Mouse (Mus musculus) hindbrain, postnatal 0 days (tissue): Measurements from ENCODE around the gene Pfkp. TPM values are rescaled to one million over a fixed set of nuclear protein-coding genes. Genes with fewer than 3 reads are reported as not detected.
A peak's percentile ranks its signal among the peaks of the same experiment; 100 is the strongest.

ENCODE experiments used
- ATAC-seq: fragments of 200-750 bp; cut with Nextera tagmentation; 2 replicates; pipeline ENCODE4 v1.8.0; 2017; ENCODE audit warnings: mild to moderate bottlenecking, moderate TSS enrichment, moderate library complexity
- DNase-seq: peaks from one replicate; pipeline ENCODE4 v3.0.0-alpha.2; 2015; ENCODE audit warnings: low spot score
- H3K27ac ChIP-seq: fragments of 300-500 bp; sonication (generic); 2 replicates; pipeline ENCODE4 v1.5.1; 2014; ENCODE audit warnings: mild to moderate bottlenecking
- H3K27me3 ChIP-seq: fragments of 300-500 bp; sonication (generic); 2 replicates; pipeline ENCODE4 v1.6.1; 2014; ENCODE audit warnings: low read length, mixed read lengths; ENCODE audit not compliant: insufficient read depth
- H3K36me3 ChIP-seq: fragments of 300-500 bp; sonication (generic); 2 replicates; pipeline ENCODE4 v1.6.1; 2014; ENCODE audit warnings: low read length, mixed read lengths; ENCODE audit not compliant: insufficient read depth
- H3K4me1 ChIP-seq: fragments of 300-500 bp; sonication (generic); 2 replicates; pipeline ENCODE4 v1.6.1; 2014; ENCODE audit warnings: antibody characterized with exemption, low read length, mixed read lengths; ENCODE audit not compliant: insufficient read depth
- H3K4me2 ChIP-seq: fragments of 300-500 bp; sonication (generic); 2 replicates; pipeline ENCODE4 v1.6.1; 2014; ENCODE audit warnings: low read depth, mild to moderate bottlenecking, low read length, moderate library complexity, mixed read lengths
- H3K4me3 ChIP-seq: fragments of 300-500 bp; sonication (generic); 2 replicates; pipeline ENCODE4 v1.5.1; 2014; ENCODE audit warnings: low read length
- H3K9ac ChIP-seq: fragments of 300-500 bp; sonication (generic); replicated peaks from 2 replicates; pipeline ENCODE4 v1.6.1; 2014; ENCODE audit warnings: mild to moderate bottlenecking, low read length, moderate library complexity, mixed read lengths
- H3K9me3 ChIP-seq: fragments of 300-500 bp; sonication (generic); 2 replicates; pipeline ENCODE4 v1.6.1; 2016; ENCODE audit warnings: low read length, mixed read lengths
- CTCF ChIP-seq: IDR thresholded peaks from 2 replicates; pipeline ENCODE4 v1.5.1; 2016; ENCODE audit warnings: antibody characterized with exemption, control low read depth, low read depth
- WGBS: fragments of 180-500 bp; shearing (Covaris S2); extraction: QIAGEN DNeasy Blood & Tissue Kit; methylation state at CpG from one replicate; pipeline ENCODE4 v1.1.7; 2014; 5-methylcytosine and 5-hydroxymethylcytosine counted together
- polyA plus RNA-seq: library from polyadenylated mRNA; unstranded; fragments of >200 nt; fragmentation: Nextera tagmentation; extraction: Ambion mirVana; gene quantifications from 2 replicates; pipeline ENCODE4 v1.2.1, GENCODE M21; 2015
- total RNA-seq: library from RNA; depleted of rRNA; stranded (reverse); fragments of >200 nt; gene quantifications from 2 replicates; pipeline ENCODE4 v1.2.3, GENCODE M21; 2014

Pfkp gene
- total and polyA plus RNA-seq, 2 experiments from 2014 or later: 233 to 427 TPM

DNA sequence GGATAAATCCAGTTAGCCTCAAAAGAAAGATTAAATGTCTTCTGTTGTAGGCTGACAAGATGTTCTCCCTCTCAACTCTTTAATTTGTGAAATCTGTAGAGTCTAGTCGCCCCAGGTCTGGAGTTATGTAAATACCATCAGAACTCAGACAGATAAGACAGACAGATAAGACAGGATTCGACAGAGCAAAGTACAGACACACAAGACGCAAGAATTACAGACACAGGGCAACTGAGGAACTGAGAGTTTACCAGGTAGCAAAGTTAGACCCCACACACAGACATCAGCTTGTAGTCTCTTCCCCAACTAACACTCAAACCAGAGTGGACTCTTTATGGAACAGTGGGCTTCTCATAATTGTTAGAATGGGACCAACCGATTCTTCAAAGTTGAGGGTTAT is 15.6 kb downstream of the Pfkp start:
- WGBS: 84% methylated on average over 4 of the region's 4 CpGs
- no peak overlapping the region for H3K27ac ChIP-seq
- H3K27me3 ChIP-seq: no peaks in the 10 kb centered on the region
- H3K4me3 ChIP-seq: no peak overlapping the region
- no peak for DNase-seq
- no peaks in the 10 kb centered on the region for H3K4me1 ChIP-seq
- H3K9me3 ChIP-seq: no peaks in the 10 kb centered on the region
- H3K36me3 ChIP-seq: no peaks in the 10 kb centered on the region
- H3K9ac ChIP-seq: no peak overlapping the region
- no peak for TF ChIP-seq CTCF
- H3K4me2 ChIP-seq: no peak overlapping the region
- no peak for ATAC-seq

GRCm38 (mm10) chr13:6632513-6632912 is 16.1 kb downstream of the Pfkp start:
- Histone ChIP-seq H3K4me3 (no peak overlapping the region), H3K9ac (no peak overlapping the region), H3K4me2 (no peak overlapping the region), H3K36me3 (no peaks in the 10 kb centered on the region), H3K27ac (no peak overlapping the region), H3K9me3 (no peaks in the 10 kb centered on the region), H3K27me3 (no peaks in the 10 kb centered on the region), H3K4me1 (no peaks in the 10 kb centered on the region)
- TF ChIP-seq CTCF: no peak
- DNase-seq: no peak
- 82% methylated on average over 8 of the region's 8 CpGs for WGBS
- no peak for ATAC-seq

GRCm38 (mm10) chr13:6631772-6632510 is 16.6 kb downstream of the Pfkp start:
- Histone ChIP-seq H3K9me3 (no peaks in the 10 kb centered on the region), H3K9ac (no peak overlapping the region), H3K4me2 (no peak overlapping the region), H3K36me3 (no peaks in the 10 kb centered on the region), H3K27ac (no peak overlapping the region; the same call in 1 of the 2 replicates), H3K4me1 (no peaks in the 10 kb centered on the region), H3K27me3 (no peaks in the 10 kb centered on the region), H3K4me3 (no peak overlapping the region)
- no peak for TF ChIP-seq CTCF
- ATAC-seq (no peak), DNase-seq (no peak)
- WGBS: 80% methylated on average over 12 of the region's 12 CpGs

DNA sequence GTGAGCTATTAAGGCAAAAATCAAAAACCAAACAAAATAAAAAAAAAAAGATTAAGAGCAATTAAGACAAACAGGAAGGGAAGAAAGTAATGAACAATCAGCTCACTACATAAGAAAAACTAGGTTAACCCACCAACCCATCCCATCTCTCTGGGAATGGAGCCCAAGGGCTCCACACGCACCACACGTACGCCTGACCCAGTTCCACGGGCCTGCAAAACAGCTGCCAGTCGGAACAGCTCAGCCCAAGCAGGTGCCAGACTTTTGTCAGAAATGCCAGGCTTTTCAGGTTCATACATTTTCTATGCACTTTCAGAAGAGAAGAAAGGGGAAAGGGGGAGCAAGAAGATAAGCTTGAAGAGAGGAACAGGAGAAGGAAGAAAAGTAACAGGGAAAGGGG is 17.9 kb downstream of the Pfkp start:
- no peaks in the 10 kb centered on the region for H3K4me1 ChIP-seq
- no peak for DNase-seq
- no peaks in the 10 kb centered on the region for H3K9me3 ChIP-seq
- H3K36me3 ChIP-seq: no peaks in the 10 kb centered on the region
- no peak overlapping the region for H3K9ac ChIP-seq
- TF ChIP-seq CTCF: no peak
- no peak overlapping the region for H3K4me3 ChIP-seq
- 0 out of 2 replicates have a peak, but pooled peaks have one; percentile 47 for ATAC-seq
- no peak overlapping the region for H3K4me2 ChIP-seq
- 63% methylated on average over 5 of the region's 5 CpGs for WGBS
- no peak overlapping the region for H3K27ac ChIP-seq
- no peaks in the 10 kb centered on the region for H3K27me3 ChIP-seq

GRCm38 (mm10) chr13:6629927-6630326 is 18.6 kb downstream of the Pfkp start:
- Histone ChIP-seq H3K36me3 (no peaks in the 10 kb centered on the region), H3K9ac (no peak overlapping the region), H3K4me3 (no peak overlapping the region), H3K9me3 (no peaks in the 10 kb centered on the region), H3K27ac (no peak overlapping the region), H3K4me1 (no peaks in the 10 kb centered on the region), H3K27me3 (no peaks in the 10 kb centered on the region), H3K4me2 (no peak overlapping the region)
- ATAC-seq: 0 out of 2 replicates have a peak, but pooled peaks have one; percentile 19
- no peak for TF ChIP-seq CTCF
- DNase-seq: no peak
- 62% methylated on average over 5 of the region's 5 CpGs for WGBS

DNA sequence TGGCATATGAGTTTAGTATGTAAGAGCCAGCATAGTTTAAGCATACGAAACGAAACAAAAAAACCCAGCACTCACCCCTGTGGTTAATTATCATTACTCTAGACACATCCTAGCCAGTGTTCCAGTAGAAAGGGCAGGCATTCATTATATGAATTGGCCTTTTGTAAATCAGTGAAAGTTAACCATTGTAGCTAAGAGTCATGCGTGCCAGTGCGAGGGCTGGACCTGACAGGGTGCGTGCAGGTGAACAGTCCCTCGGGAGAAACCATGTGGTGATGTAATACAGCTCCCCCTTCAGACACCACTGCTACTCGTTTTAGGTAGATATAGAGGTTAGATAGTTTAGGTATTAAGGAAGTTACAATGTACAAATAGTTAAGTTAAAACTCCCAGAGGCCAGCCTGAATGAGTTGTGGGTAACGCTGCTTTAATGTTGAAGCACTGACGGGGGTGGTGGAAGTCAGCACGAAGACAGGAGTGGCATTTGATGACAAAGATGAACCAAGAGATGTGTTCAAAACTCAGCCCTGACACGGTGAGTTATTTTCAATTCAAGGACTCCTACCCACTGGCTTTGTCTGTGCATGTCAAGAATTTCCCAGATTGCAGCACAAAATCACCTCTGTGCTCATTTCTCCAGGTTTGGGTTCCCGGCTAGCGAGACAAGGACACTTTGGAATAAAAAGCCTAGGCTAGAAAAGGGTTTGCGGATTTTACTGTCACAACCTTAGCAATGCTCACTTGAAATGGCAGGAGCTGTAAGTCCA is 19.4 kb downstream of the Pfkp start:
- no peak for TF ChIP-seq CTCF
- H3K27ac ChIP-seq: no peak overlapping the region
- no peaks in the 10 kb centered on the region for H3K9me3 ChIP-seq
- no peak for DNase-seq
- 77% methylated on average over 14 of the region's 14 CpGs for WGBS
- H3K4me1 ChIP-seq: no peaks in the 10 kb centered on the region
- H3K36me3 ChIP-seq: no peaks in the 10 kb centered on the region
- no peak overlapping the region for H3K4me2 ChIP-seq
- no peak for ATAC-seq
- no peaks in the 10 kb centered on the region for H3K27me3 ChIP-seq
- H3K9ac ChIP-seq: no peak overlapping the region
- no peak overlapping the region for H3K4me3 ChIP-seq

- 88% methylated on average over 3 of the region's 3 CpGs for WGBS
- no peak overlapping the region for H3K4me2 ChIP-seq
- no peaks in the 10 kb centered on the region for H3K27me3 ChIP-seq
- DNase-seq (no peak), ATAC-seq (no peak)
- no peak overlapping the region for H3K9ac ChIP-seq
- H3K9me3 ChIP-seq: no peaks in the 10 kb centered on the region
- H3K27ac ChIP-seq: no peak overlapping the region
- H3K4me1 ChIP-seq: no peaks in the 10 kb centered on the region
- TF ChIP-seq CTCF: no peak
- H3K4me3 ChIP-seq: no peak overlapping the region
- H3K36me3 ChIP-seq: no peaks in the 10 kb centered on the region
Measured at GRCm38 (mm10) chr13:6628261-6628660, 20.3 kb downstream of the Pfkp start.
